Mouse (Mus musculus) kidney, embryonic 15.5 days (tissue): ENCODE measurements around the gene Fstl1. TPM values are rescaled to one million over a fixed set of nuclear protein-coding genes. Genes with fewer than 3 reads are reported as not detected.

Experiments
- ATAC-seq: fragments of 200-750 bp; cut with Nextera tagmentation; replicated peaks from 2 replicates; pipeline ENCODE4 v1.8.0; 2017; ENCODE audit warnings: moderate TSS enrichment; ENCODE audit not compliant: low FRiP score
- H3K27ac ChIP-seq: fragments of 300-500 bp; sonication (generic); 2 replicates; pipeline ENCODE4 v1.5.1; 2015; ENCODE audit warnings: mild to moderate bottlenecking, inconsistent platforms
- H3K27me3 ChIP-seq: fragments of 300-500 bp; sonication (generic); 2 replicates; pipeline ENCODE4 v1.6.1; 2015; ENCODE audit warnings: inconsistent platforms
- H3K36me3 ChIP-seq: fragments of 300-500 bp; sonication (generic); 2 replicates; pipeline ENCODE4 v1.6.1; 2015; ENCODE audit warnings: inconsistent platforms
- H3K4me1 ChIP-seq: fragments of 300-500 bp; sonication (generic); 2 replicates; pipeline ENCODE4 v1.6.1; 2015; ENCODE audit warnings: inconsistent platforms
- H3K4me2 ChIP-seq: fragments of 300-500 bp; sonication (generic); 2 replicates; pipeline ENCODE4 v1.6.1; 2015; ENCODE audit warnings: moderate library complexity, mild to moderate bottlenecking, inconsistent platforms
- H3K4me3 ChIP-seq: fragments of 300-500 bp; sonication (generic); replicated peaks from 2 replicates; pipeline ENCODE4 v1.5.1; 2015; ENCODE audit warnings: mild to moderate bottlenecking, inconsistent platforms
- H3K9ac ChIP-seq: fragments of 300-500 bp; sonication (generic); 2 replicates; pipeline ENCODE4 v1.6.1; 2015; ENCODE audit warnings: mild to moderate bottlenecking, inconsistent platforms
- H3K9me3 ChIP-seq: fragments of 300-500 bp; sonication (generic); replicated peaks from 2 replicates; pipeline ENCODE4 v1.6.1; 2016; ENCODE audit warnings: inconsistent platforms
- WGBS: fragments of 180-500 bp; shearing (Covaris S2); methylation state at CpG from one replicate; pipeline ENCODE4 v1.1.7; 2015; ENCODE audit warnings: mixed read lengths; 5-methylcytosine and 5-hydroxymethylcytosine counted together
- polyA plus RNA-seq: library from polyadenylated mRNA; unstranded; fragments of >200 nt; fragmentation: Nextera tagmentation; extraction: Ambion mirVana; gene quantifications from 2 replicates; pipeline ENCODE4 v1.2.1, GENCODE M21; 2015

Gene Fstl1
- polyA plus RNA-seq, 1 experiment from 2014 or later, result 571 TPM

DNA sequence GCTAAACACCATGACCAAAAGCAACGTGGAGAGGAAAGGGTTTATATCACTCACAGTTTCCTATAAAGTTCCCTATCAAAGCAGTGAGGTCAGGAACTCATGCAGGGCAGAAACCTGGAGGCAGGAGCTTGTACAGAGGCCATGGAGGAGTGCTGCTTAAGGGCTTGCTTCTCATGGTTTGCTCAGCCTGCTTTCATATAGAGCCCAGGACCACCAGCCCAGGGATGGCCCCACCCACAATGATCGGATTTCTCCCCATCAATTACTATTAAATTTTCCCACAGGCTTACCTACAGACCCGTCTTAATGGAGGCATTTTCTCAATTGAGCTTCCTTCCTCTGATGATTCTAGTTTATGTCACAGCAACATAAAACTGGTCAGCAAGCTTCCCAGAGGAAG is 60.9 kb downstream of the Fstl1 start:
- Histone ChIP-seq H3K27ac (no peak overlapping the region), H3K9me3 (no peaks in the 10 kb centered on the region), H3K4me1 (no peaks in the 10 kb centered on the region), H3K36me3 (peaks cover 43% of the 10 kb centered on the region), H3K27me3 (no peaks in the 10 kb centered on the region), H3K9ac (no peak overlapping the region), H3K4me3 (no peak overlapping the region), H3K4me2 (no peak overlapping the region)
- no peak for ATAC-seq
- 62% methylated on average over 3 of the region's 3 CpGs for WGBS

DNA sequence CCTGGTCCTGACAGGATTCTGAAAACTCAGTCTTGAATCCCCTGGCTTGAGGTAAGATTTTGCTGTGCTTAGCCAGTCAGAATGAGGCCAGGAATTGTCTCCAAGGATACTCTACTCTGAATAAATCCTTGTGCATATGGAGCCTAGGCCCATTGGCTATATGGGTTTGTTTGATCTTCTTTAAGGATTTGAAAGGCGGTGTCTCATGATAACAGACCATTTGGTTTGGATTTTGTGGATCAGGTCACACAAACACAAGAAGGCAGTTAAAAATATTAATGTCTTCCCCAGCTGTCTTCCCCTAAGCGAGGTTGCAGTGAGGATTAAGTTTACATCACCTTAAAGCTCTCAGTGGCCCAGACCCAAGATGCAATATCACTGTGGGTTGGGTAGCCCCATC is 65.8 kb downstream of the Fstl1 start:
- Histone ChIP-seq H3K9ac (no peak overlapping the region), H3K36me3 (0 out of 2 replicates have a peak, but pooled peaks cover 2% of the 10 kb centered on the region), H3K4me1 (no peaks in the 10 kb centered on the region), H3K27me3 (no peaks in the 10 kb centered on the region), H3K4me3 (no peak overlapping the region), H3K27ac (no peak overlapping the region), H3K9me3 (no peaks in the 10 kb centered on the region), H3K4me2 (no peak overlapping the region)
- WGBS, result 47% methylated on average over 2 of the region's 2 CpGs
- no peak for ATAC-seq

DNA sequence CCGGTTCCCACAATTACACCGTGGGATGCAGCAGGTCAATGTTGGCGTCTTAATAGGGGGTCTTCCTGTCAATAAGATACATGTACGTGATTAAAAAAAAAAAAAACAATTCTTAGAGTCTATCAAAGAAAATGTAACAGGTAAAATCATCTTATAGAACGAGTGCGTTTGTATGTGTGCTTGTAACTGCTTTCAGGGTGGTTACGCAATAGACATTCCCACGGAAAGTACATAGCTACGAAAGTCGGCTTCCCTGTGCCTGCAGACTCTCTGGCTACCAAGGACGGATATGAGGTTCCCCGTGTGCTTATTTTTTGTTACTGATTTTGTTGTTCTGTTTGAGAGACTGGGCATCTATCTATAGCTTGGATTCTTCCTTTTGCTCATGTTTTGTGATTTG is 67.1 kb downstream of the Fstl1 start:
- Histone ChIP-seq H3K4me3 (no peak overlapping the region), H3K36me3 (no peaks in the 10 kb centered on the region), H3K27ac (no peak overlapping the region), H3K9me3 (no peaks in the 10 kb centered on the region), H3K9ac (no peak overlapping the region), H3K4me1 (no peaks in the 10 kb centered on the region), H3K4me2 (no peak overlapping the region), H3K27me3 (no peaks in the 10 kb centered on the region)
- no peak for ATAC-seq
- WGBS, result 89% methylated on average over 12 of the region's 12 CpGs

DNA sequence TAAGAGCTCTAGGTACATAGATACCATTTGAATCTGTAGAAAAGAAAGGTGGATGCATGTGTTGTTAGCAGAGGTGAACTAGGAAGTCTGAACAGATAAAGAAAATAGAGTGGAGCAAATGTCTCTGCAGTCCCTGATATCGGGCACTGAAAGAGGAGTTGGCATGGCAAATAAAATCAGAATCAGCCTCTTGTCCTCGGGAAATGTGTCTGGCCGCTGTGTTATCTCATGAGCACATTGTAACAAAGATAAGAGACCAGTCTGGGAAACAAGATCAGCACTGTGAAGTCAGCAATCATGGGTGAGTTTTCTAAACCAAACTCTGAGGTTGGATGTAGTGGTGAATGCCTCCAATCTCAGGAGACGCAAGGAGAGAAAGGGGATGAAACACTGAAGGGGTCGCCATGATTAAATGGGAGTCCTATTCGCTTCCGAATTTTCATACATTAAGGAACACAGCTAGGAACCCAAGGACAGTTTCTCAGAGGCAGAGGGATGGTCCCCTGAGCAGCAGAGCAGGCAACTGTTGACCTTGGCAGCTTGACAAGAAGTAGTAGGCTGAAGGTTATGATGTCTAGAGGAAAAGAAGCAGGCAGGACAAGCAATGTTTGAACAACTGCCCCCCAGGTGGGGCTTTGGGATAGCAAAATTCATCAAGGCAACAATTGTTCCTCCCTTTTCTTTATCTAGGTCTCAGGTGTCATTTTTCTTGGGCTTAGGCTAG is 68.7 kb downstream of the Fstl1 start:
- H3K4me3 ChIP-seq, result no peak overlapping the region
- H3K9me3 ChIP-seq, result no peaks in the 10 kb centered on the region
- no peak overlapping the region for H3K9ac ChIP-seq
- H3K36me3 ChIP-seq, result no peaks in the 10 kb centered on the region
- H3K4me1 ChIP-seq, result no peaks in the 10 kb centered on the region
- no peak overlapping the region for H3K27ac ChIP-seq
- no peak for ATAC-seq
- H3K27me3 ChIP-seq, result no peaks in the 10 kb centered on the region
- WGBS, result 77% methylated on average over 7 of the region's 7 CpGs
- no peak overlapping the region for H3K4me2 ChIP-seq

DNA sequence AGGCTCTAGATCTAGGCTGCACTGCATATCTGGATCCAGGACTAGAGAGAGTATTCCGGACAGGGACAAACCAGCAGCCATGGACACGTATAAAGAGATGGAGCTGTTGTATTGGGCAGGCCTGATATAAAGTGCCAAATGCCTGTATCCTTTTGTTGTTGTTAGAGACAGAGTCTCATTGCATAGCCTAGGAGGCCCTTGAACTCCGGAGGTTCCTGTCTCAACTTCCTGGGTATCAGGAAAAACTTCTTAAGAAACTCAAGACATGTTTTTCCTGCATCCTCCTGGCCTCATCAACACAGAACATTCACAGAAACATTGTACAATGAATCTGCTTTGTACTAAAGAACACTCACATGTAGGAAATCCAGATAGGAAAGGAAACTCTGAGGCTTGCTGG is 70.4 kb downstream of the Fstl1 start:
- Histone ChIP-seq H3K4me2 (no peak overlapping the region), H3K9me3 (no peaks in the 10 kb centered on the region), H3K4me3 (no peak overlapping the region), H3K4me1 (peaks cover 6% of the 10 kb centered on the region), H3K27me3 (no peaks in the 10 kb centered on the region), H3K9ac (no peak overlapping the region), H3K27ac (no peak overlapping the region), H3K36me3 (no peaks in the 10 kb centered on the region)
- ATAC-seq, result no peak
- 80% methylated on average over 3 of the region's 3 CpGs for WGBS

DNA sequence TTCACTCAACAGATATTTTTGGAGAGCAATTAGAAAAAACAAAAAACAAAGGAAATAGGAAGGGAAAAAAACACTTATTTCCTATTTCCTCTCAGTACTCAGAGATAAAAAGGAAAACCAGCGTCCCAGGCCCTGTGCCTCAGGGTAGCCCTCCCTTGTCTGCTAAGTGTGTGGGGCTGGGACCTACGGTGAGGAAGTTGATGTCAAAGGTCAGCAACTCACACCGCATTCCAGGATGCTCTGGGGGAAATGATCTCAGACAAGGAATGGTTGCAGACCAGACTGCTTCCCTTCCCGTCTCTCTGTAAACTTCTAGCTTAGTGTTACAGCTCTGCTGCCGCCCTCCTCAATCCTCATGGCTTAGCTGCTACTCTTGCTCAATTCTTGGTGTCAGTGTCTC is 74.7 kb downstream of the Fstl1 start:
- no peaks in the 10 kb centered on the region for H3K9me3 ChIP-seq
- ATAC-seq, result peak; percentile 76
- H3K27me3 ChIP-seq, result no peaks in the 10 kb centered on the region
- H3K4me3 ChIP-seq, result no peak overlapping the region
- WGBS, result 13% methylated on average over 5 of the region's 5 CpGs
- no peak overlapping the region for H3K9ac ChIP-seq
- H3K27ac ChIP-seq, result peak overlapping the region; percentile 70
- H3K4me1 ChIP-seq, result peaks cover 37% of the 10 kb centered on the region
- H3K36me3 ChIP-seq, result no peaks in the 10 kb centered on the region
- H3K4me2 ChIP-seq, result no peak overlapping the region

DNA sequence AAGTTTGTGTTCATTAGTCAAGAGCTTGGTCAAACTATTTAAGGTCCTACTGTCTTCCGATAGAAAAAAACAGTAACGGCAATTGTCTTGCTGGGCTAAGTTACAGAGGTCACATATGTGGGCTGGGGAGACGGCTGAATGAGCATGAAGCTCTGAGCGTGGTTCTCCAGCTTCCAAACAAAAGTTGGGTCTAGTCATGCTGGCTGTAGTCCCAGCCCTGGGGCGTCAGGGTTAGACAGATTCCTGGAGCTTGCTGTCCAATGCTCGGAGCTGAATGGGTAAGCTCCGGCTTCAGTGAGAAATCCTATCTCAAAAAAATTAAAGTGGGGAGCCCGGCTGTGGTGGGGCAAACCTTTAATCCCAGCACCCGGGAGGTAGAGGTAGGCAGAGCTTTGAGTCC is 76.6 kb downstream of the Fstl1 start:
- Histone ChIP-seq H3K9ac (no peak overlapping the region), H3K4me2 (no peak overlapping the region), H3K27ac (no peak overlapping the region), H3K9me3 (no peaks in the 10 kb centered on the region), H3K4me3 (no peak overlapping the region), H3K27me3 (no peaks in the 10 kb centered on the region), H3K36me3 (no peaks in the 10 kb centered on the region), H3K4me1 (peaks cover 38% of the 10 kb centered on the region)
- ATAC-seq, result no peak
- WGBS, result 47% methylated on average over 9 of the region's 9 CpGs

DNA sequence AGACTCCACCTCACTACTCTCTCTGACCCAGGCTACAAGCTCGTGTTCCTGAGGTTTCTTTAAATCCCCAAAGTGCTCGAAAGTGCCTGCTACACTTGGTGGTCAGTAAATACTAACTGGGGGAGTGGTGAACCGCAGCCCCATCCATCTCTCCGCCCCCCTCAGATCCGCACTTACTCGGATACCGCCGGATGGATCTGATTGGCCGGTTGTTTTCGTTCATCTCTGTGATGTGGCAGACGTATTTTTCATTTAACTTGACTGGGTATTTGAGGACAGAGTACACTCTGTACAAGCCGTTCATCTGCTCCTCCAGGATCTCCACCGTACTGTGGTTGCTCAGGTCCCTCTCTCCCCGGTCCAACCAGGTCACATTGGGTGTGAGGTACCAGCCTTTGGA is 77.4 kb downstream of the Fstl1 start:
- Histone ChIP-seq H3K9ac (no peak overlapping the region), H3K4me1 (peaks cover 38% of the 10 kb centered on the region), H3K9me3 (no peaks in the 10 kb centered on the region), H3K27ac (no peak overlapping the region), H3K36me3 (no peaks in the 10 kb centered on the region), H3K4me3 (no peak overlapping the region), H3K27me3 (no peaks in the 10 kb centered on the region), H3K4me2 (no peak overlapping the region)
- ATAC-seq, result no peak
- WGBS, result 68% methylated on average over 14 of the region's 14 CpGs

DNA sequence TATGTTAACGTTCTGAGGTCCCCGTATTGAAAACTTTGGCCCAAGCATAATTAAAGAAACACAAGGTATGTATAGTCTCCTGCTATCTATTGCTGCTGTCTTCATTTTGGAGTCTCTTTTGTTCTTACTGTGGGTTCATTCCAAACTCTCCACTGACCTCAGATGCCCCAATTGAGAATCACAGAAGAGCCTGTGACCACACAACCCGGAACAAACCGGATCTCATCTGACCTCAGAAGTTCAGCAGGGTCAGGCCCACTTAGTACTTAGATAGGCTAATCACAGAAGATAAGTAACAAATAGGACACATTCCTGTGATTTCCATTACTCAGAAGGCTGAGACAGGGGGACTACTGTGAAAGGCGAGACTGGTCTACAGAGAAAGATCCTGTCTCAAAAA is 77.9 kb downstream of the Fstl1 start:
- no peaks in the 10 kb centered on the region for H3K9me3 ChIP-seq
- H3K27me3 ChIP-seq, result no peaks in the 10 kb centered on the region
- no peak overlapping the region for H3K4me3 ChIP-seq
- H3K4me1 ChIP-seq, result peaks cover 38% of the 10 kb centered on the region
- WGBS, result 60% methylated on average over 5 of the region's 5 CpGs
- H3K36me3 ChIP-seq, result no peaks in the 10 kb centered on the region
- no peak overlapping the region for H3K27ac ChIP-seq
- H3K9ac ChIP-seq, result no peak overlapping the region
- no peak for ATAC-seq
- H3K4me2 ChIP-seq, result no peak overlapping the region

DNA sequence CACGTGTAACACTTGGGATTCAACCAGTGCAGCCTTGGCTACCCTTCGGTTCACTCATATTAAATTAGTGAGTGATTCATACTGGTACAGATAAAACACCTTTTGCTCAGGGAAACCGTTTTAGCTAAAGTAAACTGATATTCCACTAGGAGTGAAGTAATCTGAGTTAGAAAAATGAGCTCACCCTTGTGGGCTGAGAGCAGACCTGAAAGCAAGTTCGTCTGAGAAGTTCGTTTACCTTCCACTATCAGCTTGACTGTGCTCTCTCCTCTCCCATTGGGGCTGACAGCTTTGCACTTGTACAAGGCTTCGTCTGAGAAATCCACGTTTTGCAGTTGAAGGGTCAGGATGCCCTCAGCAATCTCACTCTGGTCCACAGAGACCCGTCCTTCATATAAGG is 78.9 kb downstream of the Fstl1 start:
- no peak for ATAC-seq
- Histone ChIP-seq H3K27me3 (no peaks in the 10 kb centered on the region), H3K4me1 (peaks cover 42% of the 10 kb centered on the region), H3K4me2 (no peak overlapping the region), H3K9me3 (no peaks in the 10 kb centered on the region), H3K27ac (no peak overlapping the region), H3K36me3 (no peaks in the 10 kb centered on the region), H3K9ac (no peak overlapping the region), H3K4me3 (no peak overlapping the region)
- 47% methylated on average over 8 of the region's 8 CpGs for WGBS

DNA sequence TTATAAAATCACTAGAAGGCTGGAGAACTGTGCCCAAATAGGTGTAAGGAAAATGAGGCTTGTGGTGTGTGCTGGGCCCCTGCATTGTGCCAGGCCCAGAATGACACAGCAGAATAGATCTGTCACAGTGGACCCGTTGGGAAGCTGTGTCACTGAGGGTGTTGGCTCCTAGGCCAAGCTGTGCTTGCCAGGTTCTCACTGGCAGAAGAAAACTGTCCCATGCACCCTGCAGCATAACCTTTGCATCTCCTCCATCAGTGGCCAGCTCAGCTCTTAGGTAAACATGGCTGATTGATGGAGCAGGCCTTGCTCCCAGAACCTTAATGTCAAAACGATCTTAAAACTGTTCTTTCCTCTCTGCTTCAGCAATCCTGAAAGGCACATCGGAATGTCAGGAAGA is 79.7 kb downstream of the Fstl1 start:
- H3K9me3 ChIP-seq, result no peaks in the 10 kb centered on the region
- H3K27me3 ChIP-seq, result no peaks in the 10 kb centered on the region
- no peaks in the 10 kb centered on the region for H3K36me3 ChIP-seq
- H3K4me1 ChIP-seq, result peaks cover 41% of the 10 kb centered on the region
- WGBS, result 27% methylated on average over 3 of the region's 3 CpGs
- no peak for ATAC-seq
- H3K4me2 ChIP-seq, result no peak overlapping the region
- no peak overlapping the region for H3K9ac ChIP-seq
- no peak overlapping the region for H3K4me3 ChIP-seq
- 0 out of 2 replicates have a peak overlapping the region, but pooled peaks have one; percentile 9 for H3K27ac ChIP-seq

DNA sequence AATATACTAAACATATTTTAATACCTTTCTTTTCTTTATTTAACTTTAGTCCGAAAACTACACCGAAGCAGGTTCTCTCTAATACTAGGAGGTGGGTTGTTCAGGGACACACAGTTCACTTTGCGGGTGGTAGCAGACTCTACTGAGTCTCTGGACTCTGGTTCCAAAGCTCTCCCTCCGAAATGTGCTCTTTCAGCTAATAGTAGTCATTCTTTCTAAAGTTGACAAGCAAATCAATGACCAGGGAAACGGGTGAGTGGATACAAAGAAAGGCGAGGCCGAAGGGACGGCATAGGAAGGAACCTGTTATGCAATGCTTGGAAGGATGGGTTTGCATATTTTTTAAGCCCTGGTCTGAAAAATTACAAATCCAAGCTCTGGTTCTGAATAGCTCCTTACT is 80.8 kb downstream of the Fstl1 start:
- 69% methylated on average over 8 of the region's 8 CpGs for WGBS
- no peaks in the 10 kb centered on the region; the same call in 1 of the 2 replicates for H3K9me3 ChIP-seq
- no peak overlapping the region for H3K4me3 ChIP-seq

DNA sequence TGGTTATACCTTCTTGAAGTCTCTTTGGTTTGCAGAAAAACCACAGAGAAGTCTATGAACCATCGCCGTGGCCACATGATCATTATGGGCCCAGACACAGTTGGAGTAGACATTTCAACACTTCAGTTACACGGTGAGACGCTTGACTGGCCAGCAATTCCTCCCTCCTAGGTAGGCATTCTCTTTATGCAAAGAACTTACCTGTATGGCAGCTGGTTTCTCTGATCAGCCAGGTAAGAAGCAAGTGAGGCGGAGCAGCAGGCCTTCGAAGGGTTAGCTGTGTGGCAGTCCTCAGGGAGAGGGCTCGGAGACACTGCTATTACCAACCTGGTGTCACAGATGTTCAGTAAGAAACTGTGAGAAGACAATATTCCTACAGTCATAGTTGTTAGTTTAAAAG is 83.5 kb downstream of the Fstl1 start:
- H3K27me3 ChIP-seq, result no peaks in the 10 kb centered on the region
- H3K36me3 ChIP-seq, result no peaks in the 10 kb centered on the region
- WGBS, result 71% methylated on average over 7 of the region's 7 CpGs
- no peaks in the 10 kb centered on the region; the same call in 1 of the 2 replicates for H3K9me3 ChIP-seq
- H3K4me2 ChIP-seq, result no peak overlapping the region
- no peak overlapping the region for H3K9ac ChIP-seq
- peaks cover 13% of the 10 kb centered on the region; the same call in 1 of the 2 replicates for H3K4me1 ChIP-seq
- peak; percentile 41; the same call in 1 of the 2 replicates for ATAC-seq
- no peak overlapping the region for H3K27ac ChIP-seq
- H3K4me3 ChIP-seq, result no peak overlapping the region

More for the DNA sequence above, 80.8 kb downstream of the Fstl1 start:
- ATAC-seq, result no peak
- Histone ChIP-seq H3K36me3 (no peaks in the 10 kb centered on the region), H3K27me3 (no peaks in the 10 kb centered on the region), H3K4me1 (peaks cover 35% of the 10 kb centered on the region; the same call in 1 of the 2 replicates), H3K4me2 (no peak overlapping the region), H3K27ac (peak overlapping the region; percentile 34; the same call in 1 of the 2 replicates), H3K9ac (no peak overlapping the region)
